Mouse (Mus musculus): ENCODE measurements at regions not wholly inside any gene's neighbourhood (a gene's known extent, or its start where the extent isn't known, plus 50 kb on each side); places are given as distances from the start of the nearest gene placed in this dataset.

- no peak for DNase-seq
Measured at GRCm38 (mm10) chrX:99415701-99416100, 55.4 kb downstream of the Pja1 start.

GRCm38 (mm10) chrX:99410942-99411341 is 60.1 kb downstream of the Pja1 start:
- DNase-seq: peak; percentile 13

GRCm38 (mm10) chrX:99409858-99410257 is 61.2 kb downstream of the Pja1 start:
- no peak for DNase-seq

- DNase-seq: no peak
Measured at GRCm38 (mm10) chrX:99409331-99409730, 61.7 kb downstream of the Pja1 start.

- DNase-seq: no peak
Measured at GRCm38 (mm10) chrX:99408804-99409203, 62.3 kb downstream of the Pja1 start.

GRCm38 (mm10) chrX:99405843-99406242 is 65.2 kb downstream of the Pja1 start:
- DNase-seq: no peak

- no peak for DNase-seq
Measured at GRCm38 (mm10) chrX:99403521-99404149, 67.4 kb downstream of the Pja1 start.

GRCm38 (mm10) chrX:99402841-99403520 is 68.1 kb downstream of the Pja1 start:
- peak; percentile 23 for DNase-seq

GRCm38 (mm10) chrX:99397344-99397743 is 73.7 kb downstream of the Pja1 start:
- DNase-seq: no peak

- DNase-seq: no peak
Measured at GRCm38 (mm10) chrX:99396180-99396579, 74.9 kb downstream of the Pja1 start.

- DNase-seq: no peak
Measured at GRCm38 (mm10) chrX:99395067-99395466, 76.0 kb downstream of the Pja1 start.

- DNase-seq: peak; percentile 54
Measured at GRCm38 (mm10) chrX:99391628-99392027, 79.4 kb downstream of the Pja1 start.

GRCm38 (mm10) chrX:99390462-99390838 is 80.6 kb downstream of the Pja1 start:
- no peak for DNase-seq

GRCm38 (mm10) chrX:99389778-99390461 is 81.2 kb downstream of the Pja1 start:
- DNase-seq: no peak

GRCm38 (mm10) chrX:99370711-99371110 is 100.4 kb downstream of the Pja1 start:
- DNase-seq: no peak

- DNase-seq: no peak
Measured at GRCm38 (mm10) chrX:99369258-99369900, 101.7 kb downstream of the Pja1 start.

- DNase-seq: no peak
Measured at GRCm38 (mm10) chrX:99364072-99364471, 107.0 kb downstream of the Pja1 start.

- no peak for DNase-seq
Measured at GRCm38 (mm10) chrX:99360095-99360890, 110.8 kb downstream of the Pja1 start.

GRCm38 (mm10) chrX:99358784-99359183 is 112.3 kb downstream of the Pja1 start:
- peak; percentile 34 for DNase-seq

GRCm38 (mm10) chrX:99358051-99358617 is 112.9 kb downstream of the Pja1 start:
- no peak for DNase-seq

- DNase-seq: no peak
Measured at GRCm38 (mm10) chrX:99355128-99355527, 115.9 kb downstream of the Pja1 start.

- no peak for DNase-seq
Measured at GRCm38 (mm10) chrX:99350233-99350632, 120.8 kb downstream of the Pja1 start.

All from kidney, adult 11 months (tissue).